Mouse (Mus musculus): ENCODE results near the gene Krtap13-1. TPM values are rescaled to one million over a fixed set of nuclear protein-coding genes. Genes with fewer than 3 reads are reported as not detected.
"Not testable (repeated sequence)": the region's sequence is repeated elsewhere in the genome, so short reads cannot be mapped to it uniquely, and the experiment has no call there.

The Krtap13-1 gene
- polyA plus RNA-seq (2012; ENCODE audit: insufficient read depth, insufficient read length, missing spikeins), result not detected in 2 replicates

- Histone ChIP-seq H3K27ac (replicated peaks; ENCODE audit: low read depth, low read length) (no peak within 1 kb of the TSS), H3K4me1 (ENCODE audit: control insufficient read depth, insufficient read depth, insufficient read length, low read length) (no peaks in the 10 kb centered on the region), H3K4me3 (ENCODE audit: insufficient read depth, low read depth, low read length) (no peak within 1 kb of the TSS)
Observed at GRCm38 (mm10) chr16:88728812-88729275, at the start of gene Krtap13-1. TSS of gene Krtap13-1 (plus strand) at chr16:88728862.

GRCm38 (mm10) chr16:88679099-88679498 is 49.6 kb upstream of the Krtap13-1 start:
- no peaks in the 10 kb centered on the region for H3K4me1 ChIP-seq (ENCODE audit: control insufficient read depth, insufficient read depth, insufficient read length, low read length)
- no peak overlapping the region for H3K27ac ChIP-seq (replicated peaks; ENCODE audit: low read depth, low read length)
- H3K4me3 ChIP-seq (ENCODE audit: insufficient read depth, low read depth, low read length), result no peak overlapping the region

- Histone ChIP-seq H3K27ac (replicated peaks; ENCODE audit: low read depth, low read length) (no peak overlapping the region), H3K4me1 (ENCODE audit: control insufficient read depth, insufficient read depth, insufficient read length, low read length) (no peaks in the 10 kb centered on the region), H3K4me3 (ENCODE audit: insufficient read depth, low read depth, low read length) (no peak overlapping the region)
Observed at GRCm38 (mm10) chr16:88681282-88681681, 47.4 kb upstream of the Krtap13-1 start.

- H3K27ac ChIP-seq (replicated peaks; ENCODE audit: low read depth, low read length), result no peak overlapping the region
- no peaks in the 10 kb centered on the region for H3K4me1 ChIP-seq (ENCODE audit: control insufficient read depth, insufficient read depth, insufficient read length, low read length)
- H3K4me3 ChIP-seq (ENCODE audit: insufficient read depth, low read depth, low read length), result no peak overlapping the region
Observed at GRCm38 (mm10) chr16:88696256-88696655, 32.4 kb upstream of the Krtap13-1 start.

- H3K27ac ChIP-seq (replicated peaks; ENCODE audit: low read depth, low read length), result no peak overlapping the region
- no peak overlapping the region for H3K4me3 ChIP-seq (ENCODE audit: insufficient read depth, low read depth, low read length)
- no peaks in the 10 kb centered on the region for H3K4me1 ChIP-seq (ENCODE audit: control insufficient read depth, insufficient read depth, insufficient read length, low read length)
Observed at GRCm38 (mm10) chr16:88701072-88701864, 27.4 kb upstream of the Krtap13-1 start.

- no peak within 1 kb of the TSS for H3K27ac ChIP-seq (replicated peaks; ENCODE audit: low read depth, low read length)
- no peak within 1 kb of the TSS for H3K4me3 ChIP-seq (ENCODE audit: insufficient read depth, low read depth, low read length)
- H3K4me1 ChIP-seq (ENCODE audit: control insufficient read depth, insufficient read depth, insufficient read length, low read length), result no peaks in the 10 kb centered on the region
Observed at GRCm38 (mm10) chr16:88707496-88708012, 21.1 kb upstream of the Krtap13-1 start, which contains the start of gene 2310061N02Rik. TSS of gene 2310061N02Rik (minus strand) at chr16:88707962.

GRCm38 (mm10) chr16:88710757-88711156 is 17.9 kb upstream of the Krtap13-1 start:
- Histone ChIP-seq H3K27ac (replicated peaks; ENCODE audit: low read depth, low read length) (no peak overlapping the region), H3K4me3 (ENCODE audit: insufficient read depth, low read depth, low read length) (no peak overlapping the region), H3K4me1 (ENCODE audit: control insufficient read depth, insufficient read depth, insufficient read length, low read length) (no peaks in the 10 kb centered on the region)

- H3K4me3 ChIP-seq (ENCODE audit: insufficient read depth, low read depth, low read length), result no peak overlapping the region
- H3K4me1 ChIP-seq (ENCODE audit: control insufficient read depth, insufficient read depth, insufficient read length, low read length), result no peaks in the 10 kb centered on the region
- no peak overlapping the region for H3K27ac ChIP-seq (replicated peaks; ENCODE audit: low read depth, low read length)
Observed at GRCm38 (mm10) chr16:88711245-88711644, 17.4 kb upstream of the Krtap13-1 start.

GRCm38 (mm10) chr16:88716549-88716948 is 12.1 kb upstream of the Krtap13-1 start:
- H3K4me1 ChIP-seq (ENCODE audit: control insufficient read depth, insufficient read depth, insufficient read length, low read length), result no peaks in the 10 kb centered on the region
- no peak overlapping the region for H3K27ac ChIP-seq (replicated peaks; ENCODE audit: low read depth, low read length)
- no peak overlapping the region for H3K4me3 ChIP-seq (ENCODE audit: insufficient read depth, low read depth, low read length)

GRCm38 (mm10) chr16:88720031-88720430 is 8.6 kb upstream of the Krtap13-1 start:
- Histone ChIP-seq H3K4me1 (ENCODE audit: control insufficient read depth, insufficient read depth, insufficient read length, low read length) (no peaks in the 10 kb centered on the region), H3K4me3 (ENCODE audit: insufficient read depth, low read depth, low read length) (no peak overlapping the region), H3K27ac (replicated peaks; ENCODE audit: low read depth, low read length) (no peak overlapping the region)

- Histone ChIP-seq H3K27ac (replicated peaks; ENCODE audit: low read depth, low read length) (no peak overlapping the region), H3K4me1 (ENCODE audit: control insufficient read depth, insufficient read depth, insufficient read length, low read length) (no peaks in the 10 kb centered on the region), H3K4me3 (ENCODE audit: insufficient read depth, low read depth, low read length) (no peak overlapping the region)
Observed at GRCm38 (mm10) chr16:88735391-88735790, 6.7 kb downstream of the Krtap13-1 start.

- H3K27ac ChIP-seq (replicated peaks; ENCODE audit: low read depth, low read length), result no peak overlapping the region
- H3K4me3 ChIP-seq (ENCODE audit: insufficient read depth, low read depth, low read length), result no peak overlapping the region
- no peaks in the 10 kb centered on the region for H3K4me1 ChIP-seq (ENCODE audit: control insufficient read depth, insufficient read depth, insufficient read length, low read length)
Observed at GRCm38 (mm10) chr16:88744750-88745340, 16.2 kb downstream of the Krtap13-1 start.

- Histone ChIP-seq H3K27ac (replicated peaks; ENCODE audit: low read depth, low read length) (no peak overlapping the region), H3K4me3 (ENCODE audit: insufficient read depth, low read depth, low read length) (no peak overlapping the region), H3K4me1 (ENCODE audit: control insufficient read depth, insufficient read depth, insufficient read length, low read length) (no peaks in the 10 kb centered on the region)
Observed at GRCm38 (mm10) chr16:88747943-88748342, 19.3 kb downstream of the Krtap13-1 start.

- H3K27ac ChIP-seq (replicated peaks; ENCODE audit: low read depth, low read length); H3K4me3 ChIP-seq (ENCODE audit: insufficient read depth, low read depth, low read length); H3K4me1 ChIP-seq (ENCODE audit: control insufficient read depth, insufficient read depth, insufficient read length, low read length): not testable (repeated sequence)
Observed at GRCm38 (mm10) chr16:88751535-88751934, 22.9 kb downstream of the Krtap13-1 start, which contains the start of gene Krtap13. TSS of gene Krtap13 (minus strand) at chr16:88751635.

- H3K4me3 ChIP-seq (ENCODE audit: insufficient read depth, low read depth, low read length); H3K4me1 ChIP-seq (ENCODE audit: control insufficient read depth, insufficient read depth, insufficient read length, low read length); H3K27ac ChIP-seq (replicated peaks; ENCODE audit: low read depth, low read length): not testable (repeated sequence)
Observed at GRCm38 (mm10) chr16:88758547-88758946, 29.9 kb downstream of the Krtap13-1 start, which contains the start of gene 2310034C09Rik. TSS of gene 2310034C09Rik (plus strand) at chr16:88758847.
